Mouse (Mus musculus): ENCODE results near the gene Cyp4f39.

Cyp4f39 gene

DNA sequence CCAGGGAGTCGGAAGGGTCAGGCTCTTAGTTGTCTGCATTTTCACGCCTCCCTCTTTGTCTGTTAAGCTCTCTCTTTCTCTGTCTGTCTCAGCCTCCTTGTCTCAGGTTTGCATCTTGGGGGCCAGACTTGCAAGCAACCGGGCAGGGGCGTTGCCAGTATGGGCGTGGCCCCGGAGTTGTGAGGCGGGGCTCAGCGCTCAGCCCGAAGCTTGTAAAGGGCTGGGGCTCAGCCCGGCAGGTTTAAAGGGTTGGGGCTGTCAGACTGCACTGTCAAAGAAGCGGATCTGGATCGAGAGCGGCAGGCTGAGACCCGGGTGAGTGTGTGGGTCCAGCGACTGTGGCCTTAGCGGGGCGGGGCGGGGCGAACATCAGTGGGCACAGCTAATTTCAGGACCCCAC lies at the start of gene Cyp4f39:
Cyp4f39 (plus strand) TSS at position 242 of the 400 bp plus-strand sequence.
- DNase-seq (ENCODE audit: low spot score in 2 of 2), result no peak

DNA sequence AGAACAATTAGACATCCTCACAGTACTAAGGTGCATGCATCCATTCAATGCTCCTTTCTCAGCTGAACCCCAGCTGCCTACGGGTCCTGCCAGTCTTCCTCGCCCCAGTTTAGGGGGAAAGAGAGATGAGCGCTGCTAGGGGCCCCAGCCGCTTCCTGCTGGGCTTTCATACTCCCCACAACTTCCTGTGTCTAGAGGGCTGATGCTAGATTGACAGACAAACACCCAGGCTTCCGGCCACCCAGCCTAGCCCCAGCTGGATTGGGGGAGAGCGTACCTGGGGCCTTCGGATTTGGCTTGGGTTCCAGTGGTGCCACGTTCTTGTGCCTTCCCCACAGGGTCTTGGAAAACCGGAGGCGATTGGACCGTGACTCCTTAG lies 49.8 kb upstream of the Cyp4f39 start:
- no peak for DNase-seq (ENCODE audit: low spot score in 2 of 2)

DNA sequence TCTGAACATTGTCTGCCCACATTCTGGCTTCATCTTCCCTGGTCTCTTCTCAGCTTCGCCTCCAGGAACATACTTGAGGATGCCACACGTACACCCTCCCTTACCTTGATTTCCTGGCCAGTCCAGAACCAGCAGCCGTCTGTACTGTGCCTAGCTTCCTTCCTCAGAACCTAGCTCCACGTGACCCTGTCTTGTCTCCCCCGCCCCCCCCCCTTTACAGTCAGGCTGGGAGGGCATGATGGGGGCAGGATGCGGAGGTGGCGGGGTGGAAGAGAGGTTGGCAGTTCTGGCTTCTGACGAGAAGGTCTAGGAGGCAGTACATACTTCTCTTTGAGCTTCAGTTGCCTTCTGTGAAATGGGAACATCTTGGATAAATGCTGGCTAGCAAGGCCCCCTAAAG lies 49.1 kb upstream of the Cyp4f39 start, which contains the start of gene Rasal3:
Rasal3 (minus strand) TSS at position 167 of the 400 bp plus-strand sequence.
- no peak for DNase-seq (ENCODE audit: low spot score in 2 of 2)

DNA sequence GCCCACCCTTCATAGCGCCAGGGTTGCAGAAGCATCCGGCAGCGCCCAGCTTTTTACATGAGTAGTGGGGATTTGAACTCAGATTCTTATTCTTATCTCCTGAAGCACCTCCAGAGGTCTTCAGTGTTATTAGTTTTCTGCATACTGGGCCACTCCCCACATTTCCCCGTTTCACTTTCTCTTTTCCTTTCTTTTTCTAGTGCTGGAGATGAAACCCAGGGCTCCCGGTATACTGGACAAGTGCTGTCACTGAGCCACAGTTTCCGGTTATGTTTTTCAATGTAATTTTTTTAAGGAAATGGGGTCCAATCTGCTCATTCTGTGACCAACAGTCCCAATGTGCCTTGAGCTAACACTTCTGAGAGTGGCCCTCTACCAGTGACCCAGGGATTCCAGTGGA lies 40.6 kb upstream of the Cyp4f39 start:
- no peak for DNase-seq (ENCODE audit: low spot score in 2 of 2)

DNA sequence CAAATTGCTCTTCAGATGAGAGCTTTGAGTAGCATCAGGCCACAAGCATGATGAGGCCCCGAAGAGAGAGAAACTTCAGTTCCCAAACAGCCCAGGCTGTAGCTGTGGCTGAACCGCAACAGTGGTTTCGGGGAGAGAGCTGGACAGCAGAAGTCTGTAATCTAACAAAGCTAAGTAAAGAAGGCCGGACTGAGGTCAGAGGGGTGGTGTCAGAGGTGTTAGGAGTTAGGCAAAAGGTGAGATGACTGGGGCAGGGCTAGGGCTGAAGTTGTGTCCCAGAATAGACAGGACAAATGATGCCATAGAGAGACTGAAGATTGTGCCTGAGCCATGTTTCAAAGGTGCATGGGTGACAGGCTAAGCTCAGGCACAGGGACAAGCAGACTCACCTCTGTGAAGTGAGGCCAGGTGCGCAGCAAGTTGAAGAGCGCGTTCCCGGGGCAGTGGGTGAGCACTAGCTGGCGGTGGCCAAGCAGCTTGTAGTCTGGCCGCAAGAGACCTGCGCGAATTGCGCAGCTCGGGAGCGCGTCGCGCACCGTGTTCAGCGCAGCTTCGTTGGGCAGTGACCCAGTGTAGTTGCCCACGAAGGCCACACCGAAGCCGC lies 37.0 kb upstream of the Cyp4f39 start:
- DNase-seq (ENCODE audit: low spot score in 2 of 2), result no peak

DNA sequence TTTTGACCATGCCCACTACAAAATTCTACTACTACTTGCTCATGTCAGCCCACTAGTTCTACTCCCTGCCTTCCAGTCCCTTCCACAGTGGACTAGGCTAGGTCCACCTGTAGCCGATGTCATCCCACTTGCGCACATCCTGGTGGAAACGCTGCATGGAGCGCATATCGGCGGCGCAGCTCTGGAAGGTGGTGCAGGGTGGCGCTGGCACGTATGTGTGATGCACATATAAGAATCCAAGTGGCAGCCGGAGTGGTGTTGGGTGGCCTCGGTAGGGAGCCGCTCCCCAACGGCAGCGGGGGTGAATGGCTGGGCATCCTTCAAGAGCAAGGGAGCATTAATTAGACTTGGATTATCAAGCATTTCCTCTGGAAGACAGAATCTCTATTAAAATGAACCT lies 35.8 kb upstream of the Cyp4f39 start:
- DNase-seq (ENCODE audit: low spot score in 2 of 2), result no peak

DNA sequence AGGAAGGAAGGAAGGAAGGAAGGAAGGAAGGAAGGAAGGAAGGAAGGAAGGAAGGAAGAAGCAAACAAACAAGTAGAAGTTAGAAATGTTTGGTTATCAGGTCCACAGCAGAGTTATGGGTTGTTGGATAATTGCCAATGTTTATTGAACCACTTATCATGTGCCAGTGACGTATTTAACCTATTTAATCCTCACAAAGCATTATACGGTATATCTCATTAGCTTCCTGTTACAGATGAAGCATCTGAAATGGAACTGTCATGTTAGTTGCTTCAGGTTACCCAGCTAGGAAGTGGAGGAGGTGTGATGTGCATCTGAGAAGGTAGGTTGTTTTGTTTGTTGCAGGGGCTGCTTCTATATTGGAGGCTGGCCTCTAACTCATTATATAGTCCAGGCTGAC lies 32.5 kb upstream of the Cyp4f39 start:
- no peak for DNase-seq (ENCODE audit: low spot score in 2 of 2)

DNA sequence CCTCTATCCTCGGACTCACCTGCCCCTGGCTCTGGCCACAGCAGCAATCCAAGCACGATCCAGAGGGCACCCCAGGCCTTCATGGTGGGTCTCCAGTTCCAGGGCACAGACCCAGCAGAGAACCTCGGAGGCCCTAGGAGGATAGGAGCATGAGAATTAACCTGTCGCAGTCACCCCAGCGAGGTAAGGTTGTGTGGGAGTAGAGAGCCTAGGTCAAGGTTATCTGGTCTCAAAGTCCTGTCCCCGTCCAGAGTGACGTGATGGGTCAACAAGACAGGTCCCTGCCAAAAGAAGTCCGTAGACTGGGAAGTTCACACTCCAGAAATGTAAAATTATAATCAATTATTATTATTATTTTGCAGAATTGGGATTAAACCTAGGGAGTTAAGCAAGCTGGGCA lies 31.7 kb upstream of the Cyp4f39 start:
- no peak for DNase-seq (ENCODE audit: low spot score in 2 of 2)

DNA sequence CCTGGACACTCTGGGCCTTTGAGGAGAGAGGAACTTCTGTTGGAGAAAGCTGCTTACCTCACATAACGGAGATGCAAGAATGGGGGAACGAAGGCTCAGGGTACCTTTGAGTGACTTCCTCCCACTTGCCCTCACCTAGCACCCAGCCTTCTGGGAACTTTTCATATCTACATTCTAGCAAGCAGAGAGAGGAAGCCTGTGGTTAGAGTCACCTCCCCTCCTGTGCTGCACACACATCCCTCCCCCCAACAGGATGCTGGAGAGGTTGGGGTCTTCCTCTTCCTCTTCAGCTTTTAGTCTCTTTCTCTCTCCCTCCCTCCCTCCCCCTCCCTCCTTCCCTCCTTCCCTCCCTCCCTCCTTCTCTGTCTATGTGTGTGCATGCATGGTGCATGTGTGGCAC lies 28.5 kb upstream of the Cyp4f39 start, which contains the start of gene Pglyrp2:
Pglyrp2 (minus strand) TSS at position 134 of the 400 bp plus-strand sequence.
- no peak for DNase-seq (ENCODE audit: low spot score in 2 of 2)

DNA sequence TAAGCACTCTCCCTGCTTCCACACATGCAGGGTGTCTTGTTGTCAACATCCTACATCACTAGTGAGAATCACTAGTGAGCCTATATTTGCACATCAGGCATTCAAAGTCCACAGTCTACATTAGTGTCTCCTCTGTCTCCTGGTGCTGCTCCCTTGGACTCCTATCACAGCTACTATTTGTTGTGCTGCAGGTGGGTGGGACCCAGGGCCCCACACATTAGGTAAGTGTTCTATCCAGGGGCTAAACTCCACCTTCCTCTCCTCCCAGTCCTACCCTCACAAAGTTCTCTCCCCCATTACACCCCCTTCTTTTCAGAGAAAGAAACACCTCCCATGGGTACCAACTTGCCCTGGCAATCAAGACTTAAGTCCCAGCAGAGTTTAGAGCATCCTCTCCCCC lies 25.9 kb upstream of the Cyp4f39 start:
- DNase-seq (ENCODE audit: low spot score in 2 of 2), result no peak

DNA sequence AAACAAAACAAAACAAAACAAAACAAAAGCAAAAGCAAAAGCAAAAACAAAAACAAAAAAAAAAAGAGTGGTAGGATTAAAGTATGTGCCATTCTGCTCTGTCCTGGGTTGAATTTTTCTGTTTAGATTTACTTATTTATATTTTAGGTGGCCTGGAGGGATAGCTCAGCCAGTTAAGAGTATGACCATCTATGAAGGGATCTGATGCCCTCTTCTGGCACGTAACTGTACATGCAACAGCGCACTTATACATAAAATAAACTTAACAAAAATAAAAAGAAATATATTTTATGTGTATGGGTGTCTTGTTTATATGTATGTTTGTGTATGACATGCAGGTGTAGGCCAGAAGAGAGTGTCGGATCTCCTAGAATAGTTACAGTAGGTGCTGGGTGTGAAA lies 20.6 kb upstream of the Cyp4f39 start:
- DNase-seq (ENCODE audit: low spot score in 2 of 2), result no peak

DNA sequence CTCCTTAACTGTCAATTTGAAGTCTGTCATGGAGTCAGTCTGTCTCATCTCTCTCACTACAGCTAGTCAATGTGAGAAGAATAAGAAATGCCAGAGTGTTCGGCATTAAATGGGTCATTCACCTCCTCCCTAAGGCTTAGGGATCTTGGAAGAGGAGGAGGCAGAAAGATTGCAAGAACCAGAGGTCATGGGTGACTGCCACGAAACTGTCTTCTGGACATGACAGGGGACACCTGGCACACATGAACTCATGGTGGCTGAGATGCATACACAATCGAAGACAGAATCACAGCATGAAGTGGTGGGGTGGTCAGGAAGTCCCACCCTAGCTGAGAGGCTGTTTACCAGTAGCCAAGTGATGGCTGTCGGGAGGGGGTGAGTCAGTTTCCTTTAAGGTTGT lies 18.2 kb upstream of the Cyp4f39 start:
- no peak for DNase-seq (ENCODE audit: low spot score in 2 of 2)

DNA sequence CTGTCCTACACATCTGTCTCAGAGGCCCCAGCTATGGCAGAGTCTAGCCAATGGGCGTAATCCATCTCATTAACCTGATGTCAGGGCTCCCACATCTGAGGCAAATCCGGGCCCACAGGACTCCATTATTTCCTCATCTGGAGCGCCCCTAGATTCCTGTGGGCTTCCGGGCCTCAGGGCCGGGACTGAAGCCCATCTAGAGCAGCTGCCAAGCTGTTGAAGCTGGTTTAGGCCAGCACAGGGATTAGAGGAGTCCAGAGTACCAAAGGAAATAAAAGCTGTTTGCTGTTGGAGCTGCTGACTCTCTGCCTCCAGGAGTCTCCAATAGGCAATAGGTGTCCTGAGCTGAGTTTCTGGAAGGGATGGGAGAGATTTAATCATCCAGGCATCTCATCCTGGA lies 17.4 kb upstream of the Cyp4f39 start:
- no peak for DNase-seq (ENCODE audit: low spot score in 2 of 2)

DNA sequence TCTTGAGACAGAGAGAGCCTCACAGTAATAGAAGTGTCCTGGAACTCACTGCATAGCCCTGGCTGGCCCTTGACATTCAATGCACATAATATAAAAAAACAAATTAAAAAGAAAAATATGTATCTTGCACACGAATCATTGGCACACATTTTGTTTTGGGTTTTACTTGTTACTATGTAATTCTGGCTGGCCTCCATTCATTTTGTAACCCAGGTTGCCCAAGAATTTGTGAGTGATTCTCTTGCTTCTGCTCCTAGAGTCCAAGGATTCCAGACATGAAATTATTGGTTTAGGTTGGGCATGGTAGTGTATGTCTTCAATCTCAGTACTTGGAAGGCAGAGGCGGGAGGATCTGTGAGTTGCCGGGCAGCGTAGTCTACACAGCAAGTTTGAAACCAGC lies 15.4 kb upstream of the Cyp4f39 start:
- no peak for DNase-seq (ENCODE audit: low spot score in 2 of 2)

DNA sequence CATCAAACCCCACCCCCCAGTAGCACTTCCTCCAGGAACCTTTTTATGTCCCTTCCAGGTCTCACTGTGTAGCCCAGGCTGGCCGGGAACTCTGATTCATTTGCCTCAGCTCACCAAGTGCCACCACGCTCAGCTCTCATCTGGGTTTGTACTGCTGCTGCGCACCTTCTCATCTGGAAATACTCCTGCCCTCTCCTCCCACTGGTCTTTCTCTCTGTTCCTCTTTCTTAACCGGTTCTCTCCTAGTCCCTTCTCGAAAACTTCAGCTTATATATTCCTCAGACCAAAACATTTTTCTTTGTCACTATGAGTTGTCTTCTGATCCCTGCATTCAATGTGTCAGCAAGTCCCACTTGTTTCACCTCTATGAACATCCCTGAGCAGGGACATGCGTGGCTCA lies 9.3 kb upstream of the Cyp4f39 start:
- no peak for DNase-seq (ENCODE audit: low spot score in 2 of 2)

DNA sequence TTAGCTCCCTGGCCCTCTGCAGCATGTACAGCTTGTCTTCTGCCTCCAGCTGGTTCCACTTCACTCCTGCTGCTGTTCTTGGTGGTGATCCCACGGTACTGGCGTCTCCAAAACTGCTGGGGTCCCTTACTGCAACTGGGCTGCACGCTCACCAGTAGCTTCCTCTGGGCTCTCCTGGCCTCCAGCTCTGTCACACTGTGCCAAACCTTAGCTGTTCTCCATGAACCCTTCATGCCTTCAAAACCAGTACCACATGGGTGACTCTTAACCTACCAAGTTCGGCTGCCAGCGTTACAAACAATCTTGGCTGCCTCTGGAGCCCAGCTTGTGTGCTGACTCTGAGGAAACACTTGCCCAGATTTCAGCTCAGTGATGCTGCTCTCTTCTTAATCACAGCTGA lies 7.5 kb upstream of the Cyp4f39 start:
- DNase-seq (ENCODE audit: low spot score in 2 of 2), result no peak

DNA sequence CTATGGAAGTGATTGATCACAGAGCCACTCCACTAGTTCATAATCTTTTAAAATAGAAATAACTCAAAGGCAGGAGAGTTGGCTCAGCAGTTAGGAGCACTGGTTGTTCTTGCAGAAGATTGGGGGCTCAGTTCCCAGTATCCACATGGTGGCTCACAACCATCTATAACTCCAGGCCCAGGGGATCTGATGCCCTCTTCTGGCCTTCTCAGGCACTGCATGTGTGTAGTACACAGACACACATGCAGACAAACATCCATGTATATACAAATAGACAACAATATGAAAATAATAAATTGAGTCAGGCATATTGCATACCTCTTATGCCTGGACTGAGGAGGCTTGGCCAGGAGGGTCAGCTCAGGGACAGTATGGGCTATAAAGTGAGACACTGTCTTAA lies 5.3 kb upstream of the Cyp4f39 start:
- no peak for DNase-seq (ENCODE audit: low spot score in 2 of 2)

DNA sequence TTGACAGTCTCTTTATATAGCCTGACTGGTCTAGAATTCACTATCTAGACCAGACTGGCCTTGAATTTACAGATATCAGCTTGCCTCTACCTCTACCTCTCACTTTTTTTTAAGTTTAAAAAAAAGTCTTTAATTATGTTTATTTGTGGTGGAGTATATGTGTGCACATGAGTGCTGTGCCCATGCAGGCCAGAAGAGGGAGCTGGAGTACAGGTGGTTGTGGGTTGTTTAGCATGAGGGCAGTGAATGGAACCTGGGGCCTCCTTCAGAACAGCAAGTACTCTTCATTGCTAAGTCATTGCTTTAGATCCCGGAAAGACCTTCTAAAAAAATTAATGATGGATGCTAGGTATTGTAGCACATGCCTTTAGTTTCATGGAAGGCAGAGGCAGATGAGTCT lies 3.5 kb upstream of the Cyp4f39 start:
- no peak for DNase-seq (ENCODE audit: low spot score in 2 of 2)

DNA sequence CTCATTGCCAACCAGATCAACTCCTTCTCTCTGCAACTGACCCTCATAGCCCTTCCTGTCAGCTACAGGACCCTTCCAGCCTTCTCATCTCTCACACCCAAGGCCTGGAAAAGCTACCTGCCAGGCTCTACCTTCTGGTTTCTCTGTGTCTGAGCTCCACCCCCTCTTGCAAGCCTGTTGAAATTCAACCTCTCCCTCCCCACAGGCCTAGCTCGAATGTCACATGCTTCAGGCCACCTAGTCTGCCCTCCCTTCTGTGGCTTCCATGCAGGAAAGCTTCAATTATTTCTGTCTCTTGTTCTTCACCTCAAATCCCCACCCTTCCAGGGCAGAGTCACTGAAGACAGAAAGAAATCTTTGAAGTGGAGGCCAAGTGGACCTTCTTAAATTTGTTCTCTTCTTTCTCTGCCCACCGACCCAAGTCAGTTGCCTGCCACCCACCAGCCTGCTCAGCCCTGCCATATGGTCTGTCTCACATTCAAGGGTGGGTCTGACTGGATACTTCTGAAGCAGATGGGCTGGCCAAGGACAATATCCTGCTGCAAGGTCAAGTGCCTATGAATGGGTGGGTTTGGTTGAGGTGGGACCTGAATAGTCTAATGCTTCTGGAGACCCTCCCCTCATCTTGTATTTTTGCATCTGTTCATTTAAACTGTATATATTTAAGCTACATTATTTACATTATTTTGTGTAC lies 1.5 kb upstream of the Cyp4f39 start:
- DNase-seq (ENCODE audit: low spot score in 2 of 2), result no peak

DNA sequence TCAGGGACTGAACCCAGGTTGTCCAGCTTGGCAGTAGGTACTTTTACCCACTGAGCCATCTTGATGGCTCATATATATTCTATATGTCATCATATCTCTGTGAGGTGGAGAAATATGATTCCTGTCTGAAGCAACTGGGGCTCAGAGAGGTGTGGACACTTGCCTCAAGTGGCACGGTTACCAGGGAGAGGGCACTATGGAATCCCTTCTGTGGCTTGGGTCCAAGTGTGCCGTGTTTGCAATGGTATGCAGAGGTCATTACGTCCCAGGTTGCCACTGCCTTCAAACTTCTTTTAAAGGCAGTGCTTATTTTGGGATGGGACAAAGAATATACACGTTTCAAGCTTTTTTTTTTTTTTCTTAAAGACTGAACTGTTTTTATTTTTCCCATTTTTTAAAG lies 1.7 kb downstream of the Cyp4f39 start:
- no peak for DNase-seq (ENCODE audit: low spot score in 2 of 2)

DNA sequence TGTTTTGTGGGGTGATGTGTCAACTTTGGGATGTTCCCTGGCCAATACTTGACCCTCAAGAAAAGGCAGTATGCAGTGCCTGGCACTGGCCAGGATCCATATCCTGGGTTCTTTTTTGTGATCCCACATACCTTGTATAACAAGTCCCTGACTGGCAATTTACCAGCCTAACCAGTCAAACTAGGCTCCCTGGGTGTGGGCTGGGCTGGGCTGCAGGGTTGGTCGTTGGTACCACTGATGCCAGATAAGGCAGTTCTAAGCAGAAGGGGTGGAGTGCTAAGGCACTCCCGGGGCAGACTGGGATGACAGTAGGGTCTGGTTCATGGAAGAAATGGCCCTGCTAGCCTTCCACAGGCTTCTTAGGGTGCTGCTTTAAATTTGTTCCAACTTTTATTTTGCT lies 2.5 kb downstream of the Cyp4f39 start:
- DNase-seq (ENCODE audit: low spot score in 2 of 2), result no peak

DNA sequence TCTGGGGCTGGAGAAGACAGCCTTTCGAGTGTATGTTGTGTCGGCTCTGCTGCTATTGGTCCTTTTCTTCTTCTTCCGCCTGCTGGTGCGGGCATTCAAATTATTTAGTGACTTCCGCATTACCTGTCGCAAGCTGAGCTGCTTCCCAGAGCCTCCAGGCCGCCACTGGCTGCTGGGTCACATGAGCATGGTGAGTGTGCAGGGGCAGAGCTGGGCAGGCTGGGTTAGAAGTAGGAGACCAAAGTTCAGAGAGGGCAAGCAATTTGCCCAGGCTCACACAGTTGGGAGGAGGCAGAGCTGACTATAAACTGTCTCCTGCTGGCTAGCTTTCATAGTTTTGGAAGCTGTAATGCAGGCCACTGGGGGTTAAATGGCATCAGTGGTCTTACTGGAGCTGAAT lies 16.0 kb downstream of the Cyp4f39 start:
- no peak for DNase-seq (ENCODE audit: low spot score in 2 of 2)

DNA sequence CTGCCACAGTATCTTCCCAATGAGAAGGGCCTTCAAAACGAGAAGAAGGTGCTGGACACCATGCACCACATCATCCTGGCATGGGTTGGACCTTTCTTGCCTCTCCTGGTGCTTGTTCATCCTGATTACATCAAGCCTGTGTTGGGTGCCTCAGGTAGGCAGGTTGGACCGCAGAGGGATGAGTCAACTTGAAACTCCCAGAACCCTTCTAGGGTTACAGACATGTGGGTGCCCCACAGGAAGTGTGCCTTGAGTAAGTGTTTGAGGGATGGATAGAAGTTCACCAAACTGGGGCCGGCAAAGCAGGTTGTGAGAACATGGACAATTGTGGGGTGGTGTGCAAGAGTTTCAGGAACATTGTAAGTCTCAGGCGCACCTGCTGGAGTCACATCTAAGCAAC lies 18.3 kb downstream of the Cyp4f39 start:
- no peak for DNase-seq (ENCODE audit: low spot score in 2 of 2)

DNA sequence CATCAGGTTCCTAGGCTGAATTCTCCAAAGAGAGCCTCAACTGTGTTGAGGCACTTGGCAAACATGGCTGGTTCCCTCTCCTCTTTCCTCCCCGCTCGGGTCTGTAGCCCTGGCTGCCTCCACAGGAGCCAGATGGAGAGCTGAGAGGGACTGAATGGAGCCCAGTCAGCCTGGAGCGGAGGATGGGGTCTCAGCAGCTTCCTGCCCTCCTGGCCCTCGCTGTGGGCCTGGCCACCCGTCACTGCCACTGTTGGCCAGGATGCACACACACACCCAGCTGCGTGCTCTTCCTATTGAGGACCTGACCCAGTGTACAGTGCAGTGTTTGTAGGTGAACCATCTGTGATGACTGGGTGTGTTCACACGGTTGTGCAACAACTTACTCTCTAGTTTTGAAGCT lies 19.7 kb downstream of the Cyp4f39 start:
- DNase-seq (ENCODE audit: low spot score in 2 of 2), result no peak

All from cerebellum, postnatal 4 days (tissue).